Mouse (Mus musculus) granulocyte monocyte progenitor cell, adult 5-6 weeks (primary cell): Measurements from ENCODE around the gene Cdpf1. TPM values are rescaled to one million over a fixed set of nuclear protein-coding genes. Genes with fewer than 3 reads are reported as not detected.

Experiments used
- ATAC-seq: replicated peaks from 2 replicates; pipeline ENCODE4 v1.8.0; 2016; ENCODE audit warnings: mild to moderate bottlenecking, moderate TSS enrichment, inconsistent platforms; ENCODE audit not compliant: poor library complexity, severe bottlenecking
- total RNA-seq, 2 experiments: library from RNA; stranded (forward) in 1 of 2; stranded (reverse) in 1 of 2; fragments of 200-712, 200-1000 nt in 1 of 2; fragments of >200 nt in 1 of 2; fragmentation: Nextera tagmentation in 1 of 2; gene quantifications; 2 replicates each; pipeline ENCODE4 v1.2.3; 2014 to 2017

Cdpf1 gene
- total RNA-seq (2014; fragmentation: Nextera tagmentation) (13.5 and 17.1 TPM in 2 replicates), total RNA-seq (2017) (10.8 and 11.1 TPM in 2 replicates)

GRCm38 (mm10) chr15:85811535-85812277, at the start of gene Cdpf1:
TSS of gene Cdpf1 (minus strand) at chr15:85811697.
- peak; percentile 89 for ATAC-seq

- peak; percentile 99 for ATAC-seq
These were observed 48.1 kb upstream of the Cdpf1 start, which contains the start of gene Gtse1 for GRCm38 (mm10) chr15:85859490-85860031. TSS of gene Gtse1 (plus strand) at chr15:85859745.

- peak; percentile 35; the same call in 1 of the 2 replicates for ATAC-seq
These were observed 47.5 kb upstream of the Cdpf1 start for GRCm38 (mm10) chr15:85858980-85859489.

GRCm38 (mm10) chr15:85851656-85852392, 40.3 kb upstream of the Cdpf1 start:
- no peak for ATAC-seq

GRCm38 (mm10) chr15:85845071-85845470, 33.6 kb upstream of the Cdpf1 start:
- no peak for ATAC-seq

GRCm38 (mm10) chr15:85841796-85842360, 30.4 kb upstream of the Cdpf1 start:
- ATAC-seq = no peak

GRCm38 (mm10) chr15:85840983-85841382, 29.5 kb upstream of the Cdpf1 start:
- peak; percentile 65 for ATAC-seq

GRCm38 (mm10) chr15:85836887-85837286, 25.4 kb upstream of the Cdpf1 start:
- ATAC-seq = no peak

- ATAC-seq = no peak
These were observed 23.8 kb upstream of the Cdpf1 start for GRCm38 (mm10) chr15:85835335-85835734.

GRCm38 (mm10) chr15:85832599-85832998, 21.1 kb upstream of the Cdpf1 start:
- ATAC-seq = peak; percentile 33

- peak; percentile 94 for ATAC-seq
These were observed 20.6 kb upstream of the Cdpf1 start, which contains the start of gene Ttc38 for GRCm38 (mm10) chr15:85831954-85832590. TSS of gene Ttc38 (plus strand) at chr15:85832306.

GRCm38 (mm10) chr15:85829470-85829869, 18.0 kb upstream of the Cdpf1 start:
- no peak for ATAC-seq

GRCm38 (mm10) chr15:85828071-85828470, 16.6 kb upstream of the Cdpf1 start:
- no peak for ATAC-seq

GRCm38 (mm10) chr15:85826676-85827075, 15.2 kb upstream of the Cdpf1 start:
- no peak for ATAC-seq

- ATAC-seq = no peak
These were observed 10.5 kb upstream of the Cdpf1 start for GRCm38 (mm10) chr15:85822011-85822359.

- ATAC-seq = peak; percentile 61
These were observed 9.9 kb upstream of the Cdpf1 start, which contains the start of gene Pkdrej for GRCm38 (mm10) chr15:85821203-85822010. TSS of gene Pkdrej (minus strand) at chr15:85821734.

- ATAC-seq = no peak
These were observed 1.9 kb upstream of the Cdpf1 start for GRCm38 (mm10) chr15:85813428-85813827.

- ATAC-seq = no peak; the same call in 1 of the 2 replicates
These were observed 533 bp downstream of the Cdpf1 start for GRCm38 (mm10) chr15:85810806-85811521.

- ATAC-seq = no peak
These were observed 1.1 kb downstream of the Cdpf1 start for GRCm38 (mm10) chr15:85810462-85810805.
